Mouse (Mus musculus) brown adipose tissue, adult 24 weeks (tissue): Measurements from ENCODE around the gene Wbp1l. TPM values are rescaled to one million over a fixed set of nuclear protein-coding genes. Genes with fewer than 3 reads are reported as not detected.

Experiments
- H3K27ac ChIP-seq: fragments of 200-500 bp; replicated peaks from 2 replicates; pipeline ENCODE4 v1.5.1; 2012; ENCODE audit warnings: low read depth, mild to moderate bottlenecking, low read length
- H3K4me1 ChIP-seq: fragments of 200-500 bp; 2 replicates; pipeline ENCODE4 v1.6.1; 2012; ENCODE audit warnings: low read length, mixed read lengths; ENCODE audit not compliant: control insufficient read depth, insufficient read depth, insufficient read length
- H3K4me3 ChIP-seq: fragments of 200-500 bp; 2 replicates; pipeline ENCODE4 v1.5.1; 2012; ENCODE audit warnings: low read depth, mild to moderate bottlenecking, low read length, moderate library complexity; ENCODE audit not compliant: insufficient read depth
- polyA plus RNA-seq: library from polyadenylated mRNA; stranded (reverse); fragments of >200 nt; gene quantifications from 2 replicates; pipeline ENCODE4 v1.2.4, GENCODE M21; 2012; ENCODE audit not compliant: missing spikeins, insufficient read depth, insufficient read length

Wbp1l gene
- polyA plus RNA-seq, 1 experiment: 24.4 TPM

- Histone ChIP-seq H3K27ac (no peak overlapping the region), H3K4me3 (no peak overlapping the region), H3K4me1 (0 out of 2 replicates have a peak, but pooled peaks cover 3% of the 10 kb centered on the region)
Observed at GRCm38 (mm10) chr19:46679720-46680383, 81.0 kb downstream of the Wbp1l start.

- Histone ChIP-seq H3K27ac (peak within 1 kb of the TSS; percentile 97), H3K4me1 (peaks cover 3% of the 10 kb centered on the region; the same call in 1 of the 2 replicates), H3K4me3 (peak within 1 kb of the TSS; percentile 93)
Observed at GRCm38 (mm10) chr19:46689460-46690372, 90.8 kb downstream of the Wbp1l start, which contains the start of gene Borcs7. Borcs7 (plus strand) TSS chr19:46689906.

- H3K27ac ChIP-seq: no peak overlapping the region
- peaks cover 3% of the 10 kb centered on the region; the same call in 1 of the 2 replicates for H3K4me1 ChIP-seq
- H3K4me3 ChIP-seq: peak overlapping the region; percentile 93
Observed at GRCm38 (mm10) chr19:46690387-46690786, 91.5 kb downstream of the Wbp1l start.

DNA sequence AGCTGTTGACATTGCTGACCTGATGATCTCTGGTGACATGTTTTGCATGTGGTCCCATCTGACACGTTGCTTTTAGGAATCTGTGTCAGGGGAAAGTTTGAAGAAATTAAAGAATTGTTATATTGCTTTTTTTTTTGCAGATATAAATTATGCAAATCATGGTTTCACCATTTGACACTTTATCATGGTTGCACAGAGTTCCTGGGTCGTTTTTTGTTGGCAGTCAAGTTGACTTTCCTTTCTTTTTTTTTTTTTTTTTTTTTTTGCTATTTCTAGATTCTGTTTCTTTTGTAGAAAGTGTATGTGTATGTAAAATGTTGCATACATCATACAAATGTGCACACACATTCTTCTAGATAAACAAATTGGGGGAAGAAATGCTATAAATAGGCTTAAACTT lies 92.2 kb downstream of the Wbp1l start:
- Histone ChIP-seq H3K4me1 (peaks cover 3% of the 10 kb centered on the region; the same call in 1 of the 2 replicates), H3K27ac (no peak overlapping the region), H3K4me3 (no peak overlapping the region)

DNA sequence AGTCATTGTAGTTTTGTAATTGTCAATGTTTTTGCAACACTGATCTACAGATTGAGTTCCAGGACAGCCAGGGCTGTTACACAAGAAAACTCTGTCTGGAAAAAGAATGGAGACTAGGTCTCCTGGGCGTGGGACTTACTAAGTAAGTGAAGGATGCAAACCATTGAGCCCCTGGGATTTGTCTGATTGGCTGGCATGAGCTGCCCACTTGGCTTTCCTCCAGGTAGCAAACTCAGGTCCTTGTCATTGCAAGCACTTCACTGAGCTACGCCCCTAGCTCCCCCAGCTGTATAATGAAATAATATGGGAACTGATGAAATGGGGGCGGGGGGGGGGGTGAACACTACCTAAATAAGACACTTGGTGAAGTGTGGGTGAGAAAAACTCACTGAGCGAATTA lies 94.3 kb downstream of the Wbp1l start:
- Histone ChIP-seq H3K4me3 (no peak overlapping the region), H3K4me1 (peaks cover 3% of the 10 kb centered on the region; the same call in 1 of the 2 replicates), H3K27ac (no peak overlapping the region)

DNA sequence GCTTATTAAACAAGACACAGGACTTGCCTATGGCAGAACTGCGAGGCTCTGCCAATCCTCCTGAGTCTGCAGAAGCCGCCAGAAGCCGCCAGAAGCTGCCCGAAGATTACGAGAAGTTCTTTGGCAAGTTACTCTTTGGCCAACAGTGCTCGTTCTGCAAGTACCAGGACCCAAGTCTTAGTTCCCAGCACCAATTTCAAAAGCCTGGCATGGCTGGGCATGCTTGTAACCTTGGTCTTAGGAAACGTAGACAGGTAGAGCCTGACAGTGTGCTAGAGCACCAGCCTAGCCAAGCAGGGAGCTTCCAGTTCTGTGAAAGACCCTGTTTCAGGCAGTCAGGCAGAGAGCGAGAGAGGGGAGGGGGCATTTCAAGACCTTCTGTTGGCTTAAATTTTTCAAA lies 97.6 kb downstream of the Wbp1l start:
- Histone ChIP-seq H3K4me1 (no peaks in the 10 kb centered on the region), H3K4me3 (no peak overlapping the region), H3K27ac (peak overlapping the region; percentile 67)

DNA sequence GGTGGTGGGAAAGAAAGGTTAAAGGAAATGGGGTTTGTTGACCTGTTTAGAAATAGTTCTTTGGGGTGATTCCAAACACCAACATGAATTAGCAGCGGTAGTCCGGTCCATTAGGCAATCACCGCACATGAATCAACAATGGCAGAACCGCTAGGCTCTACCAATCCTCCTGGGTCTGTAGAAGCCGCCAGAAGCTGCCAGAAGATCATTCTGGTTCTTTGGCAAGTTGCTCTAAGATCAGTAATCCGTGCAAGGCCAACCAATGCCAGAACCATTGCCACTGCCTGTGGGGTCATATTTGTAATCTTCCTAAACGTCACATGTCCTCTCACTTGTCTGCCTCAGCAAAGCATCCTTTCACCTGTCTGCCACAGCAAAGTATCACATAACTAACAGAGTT lies 98.1 kb downstream of the Wbp1l start:
- Histone ChIP-seq H3K27ac (peak overlapping the region; percentile 67), H3K4me1 (no peaks in the 10 kb centered on the region), H3K4me3 (no peak overlapping the region)

- H3K4me1 ChIP-seq: no peaks in the 10 kb centered on the region
- H3K27ac ChIP-seq: no peak overlapping the region
- H3K4me3 ChIP-seq: no peak overlapping the region
Observed at GRCm38 (mm10) chr19:46697840-46698517, 99.1 kb downstream of the Wbp1l start.

- Histone ChIP-seq H3K4me1 (no peaks in the 10 kb centered on the region), H3K4me3 (no peak overlapping the region), H3K27ac (no peak overlapping the region)
Observed at GRCm38 (mm10) chr19:46699011-46699481, 100.2 kb downstream of the Wbp1l start.

DNA sequence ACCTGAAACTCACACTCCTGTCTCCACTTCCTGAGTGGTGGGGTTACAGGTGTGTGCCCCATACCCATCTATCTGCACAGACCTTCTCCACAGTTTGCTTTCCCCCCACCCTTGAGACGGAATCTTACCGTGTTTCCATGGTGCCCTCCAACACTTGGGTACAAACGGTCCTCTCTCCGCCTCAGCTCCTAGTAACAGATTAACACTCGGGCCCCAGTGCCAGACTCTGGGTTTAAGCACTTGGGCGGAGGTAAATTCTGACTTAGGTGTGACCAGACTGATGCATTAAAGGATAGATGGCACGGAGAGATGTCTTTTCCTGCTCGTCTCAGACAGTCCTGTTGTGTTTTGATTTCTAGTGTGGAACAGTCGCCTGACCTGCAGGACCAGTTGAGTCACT lies 102.3 kb downstream of the Wbp1l start:
- H3K4me1 ChIP-seq: no peaks in the 10 kb centered on the region
- H3K27ac ChIP-seq: no peak overlapping the region
- no peak overlapping the region for H3K4me3 ChIP-seq

DNA sequence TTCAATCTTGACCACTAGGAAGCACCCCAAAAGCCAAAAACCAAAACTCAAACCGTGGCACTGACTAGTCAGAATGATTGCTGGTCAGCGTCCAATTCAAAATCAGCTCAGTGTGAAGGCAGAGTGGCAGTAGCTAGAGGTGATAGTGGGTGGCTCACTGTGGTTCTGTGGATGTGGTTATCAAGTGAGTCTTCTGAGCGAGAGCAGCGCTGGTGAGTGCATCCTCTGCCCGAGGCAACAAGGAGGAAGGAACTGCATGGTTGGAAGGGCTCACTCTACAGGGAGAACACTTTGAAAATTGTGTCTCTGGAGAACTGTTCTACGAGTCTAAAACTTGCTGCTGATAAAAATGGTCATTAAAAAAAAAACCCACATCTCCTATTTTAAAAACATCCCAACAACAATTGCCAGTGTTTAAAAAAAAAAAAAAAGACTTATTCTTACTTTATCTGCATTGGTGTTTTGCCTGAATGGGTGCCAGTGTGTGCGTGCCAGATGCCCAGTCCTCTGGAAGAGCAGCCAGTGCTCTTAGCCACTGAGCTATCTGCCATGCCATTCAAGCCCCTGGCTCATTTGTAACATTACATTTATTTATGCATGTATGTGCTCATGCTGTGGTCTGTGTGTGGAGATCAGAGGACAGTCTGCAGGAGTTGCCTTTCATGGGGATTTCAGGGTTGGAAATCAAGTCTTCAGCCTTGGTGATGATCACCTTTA lies 107.1 kb downstream of the Wbp1l start:
- no peak overlapping the region for H3K27ac ChIP-seq
- H3K4me1 ChIP-seq: peaks cover 17% of the 10 kb centered on the region; the same call in 1 of the 2 replicates
- no peak overlapping the region for H3K4me3 ChIP-seq

DNA sequence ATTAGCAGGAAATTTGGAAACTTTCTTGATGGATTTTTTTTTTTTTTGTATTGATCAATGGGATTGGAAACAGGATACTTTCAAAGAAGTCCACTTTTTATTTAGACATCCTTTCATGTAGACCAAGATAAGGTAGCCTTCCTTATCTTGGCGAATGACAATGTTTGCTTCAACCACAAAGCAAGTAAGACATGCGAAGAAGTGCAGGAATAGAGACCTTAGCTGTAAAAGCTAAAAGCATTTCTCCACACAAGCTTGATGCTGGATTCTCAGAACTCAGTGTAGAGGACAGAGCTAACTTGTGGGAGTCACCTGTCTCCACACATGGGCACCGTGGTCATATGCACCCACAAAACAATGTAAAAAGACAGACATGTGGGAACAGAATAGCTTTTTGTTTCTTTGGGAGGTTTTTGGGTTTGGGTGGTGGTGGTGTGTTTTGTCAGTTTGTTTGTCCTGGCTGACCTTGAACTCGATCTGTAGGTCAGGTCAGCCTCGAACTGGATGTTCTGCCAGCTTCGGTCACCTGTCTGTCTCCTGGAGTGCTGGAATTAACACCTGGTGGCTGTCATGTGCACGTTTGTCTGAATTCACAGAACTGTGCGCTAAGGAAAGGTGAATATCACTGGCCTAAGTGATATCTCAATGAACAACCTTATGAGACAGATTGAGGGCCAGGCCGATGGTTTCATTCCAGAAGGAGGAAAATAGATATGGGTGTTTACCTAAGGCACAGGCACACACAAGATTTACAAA lies 107.8 kb downstream of the Wbp1l start:
- Histone ChIP-seq H3K27ac (no peak overlapping the region), H3K4me3 (peak overlapping the region; percentile 67), H3K4me1 (peaks cover 17% of the 10 kb centered on the region; the same call in 1 of the 2 replicates)
